Mouse (Mus musculus) forebrain, embryonic 12.5 days (tissue): ENCODE data around the gene Gm34653. TPM values are rescaled to one million over a fixed set of nuclear protein-coding genes. Genes with fewer than 3 reads are reported as not detected.
"Not testable (repeated sequence)": the region's sequence is repeated elsewhere in the genome, so short reads cannot be mapped to it uniquely, and the experiment has no call there.

ENCODE experiments used
- ATAC-seq: fragments of 200-750 bp; cut with Nextera tagmentation; 2 replicates; pipeline ENCODE4 v1.8.0; 2017; ENCODE audit warnings: moderate TSS enrichment; ENCODE audit not compliant: low FRiP score
- H3K27ac ChIP-seq: fragments of 300-500 bp; sonication (generic); 2 replicates; pipeline ENCODE4 v1.5.1; 2016; ENCODE audit warnings: mild to moderate bottlenecking
- H3K27me3 ChIP-seq: fragments of 300-500 bp; sonication (generic); 2 replicates; pipeline ENCODE4 v1.6.1; 2016; ENCODE audit warnings: mild to moderate bottlenecking
- H3K36me3 ChIP-seq: fragments of 300-500 bp; sonication (generic); replicated peaks from 2 replicates; pipeline ENCODE4 v1.6.1; 2016; ENCODE audit warnings: mild to moderate bottlenecking
- H3K4me1 ChIP-seq: fragments of 300-500 bp; sonication (generic); 2 replicates; pipeline ENCODE4 v1.6.1; 2016
- H3K4me2 ChIP-seq: fragments of 300-500 bp; sonication (generic); 2 replicates; pipeline ENCODE4 v1.6.1; 2016; ENCODE audit warnings: mild to moderate bottlenecking, moderate library complexity
- H3K4me3 ChIP-seq: fragments of 300-500 bp; sonication (generic); replicated peaks from 2 replicates; pipeline ENCODE4 v1.5.1; 2016; ENCODE audit warnings: mild to moderate bottlenecking
- H3K9ac ChIP-seq: fragments of 300-500 bp; sonication (generic); 2 replicates; pipeline ENCODE4 v1.6.1; 2016; ENCODE audit warnings: mild to moderate bottlenecking
- H3K9me3 ChIP-seq: fragments of 300-500 bp; sonication (generic); 2 replicates; pipeline ENCODE4 v1.6.1; 2016
- WGBS: fragments of 180-500 bp; shearing (Covaris S2); methylation state at CpG from one replicate; pipeline ENCODE4 v1.1.7; 2016; 5-methylcytosine and 5-hydroxymethylcytosine counted together
- polyA plus RNA-seq: library from polyadenylated mRNA; unstranded; fragments of >200 nt; fragmentation: Nextera tagmentation; extraction: Ambion mirVana; gene quantifications from 2 replicates; pipeline ENCODE4 v1.2.1, GENCODE M21; 2016

The Gm34653 gene
- polyA plus RNA-seq, 1 experiment from 2014 or later = not detected

DNA sequence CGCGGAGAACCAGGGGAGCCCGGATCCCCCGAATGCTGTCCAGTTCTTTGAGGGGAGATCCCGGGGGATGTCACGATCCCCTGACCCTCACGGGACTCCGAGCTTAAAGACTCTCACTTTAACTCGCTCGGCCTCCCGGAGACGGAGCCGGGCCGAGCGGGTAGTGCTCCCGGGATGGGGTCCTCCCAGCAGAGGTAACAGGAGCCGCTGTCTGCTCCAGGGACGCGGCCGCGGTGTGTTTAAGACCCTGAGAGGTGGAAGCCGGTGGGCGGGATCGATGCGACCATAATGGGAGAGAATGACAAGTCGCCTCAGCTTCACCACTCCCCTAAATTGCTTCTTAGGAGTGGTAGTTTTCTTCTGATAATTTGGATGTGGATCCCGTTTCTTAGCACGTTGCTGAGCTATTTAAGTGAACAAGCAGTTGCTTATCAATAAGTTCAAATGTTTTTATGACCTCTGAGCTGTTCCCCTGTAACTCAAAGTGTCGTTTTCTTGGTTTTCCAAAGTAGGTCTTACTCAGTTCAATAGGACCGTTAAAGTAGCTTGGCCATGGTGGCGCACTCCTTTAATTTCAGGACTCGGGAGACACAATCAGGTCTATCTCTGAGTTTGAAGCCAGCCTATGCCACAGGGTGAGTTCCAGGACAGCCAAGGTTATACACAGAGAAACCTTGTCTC, 30.1 kb upstream of the Gm34653 start:
- peak overlapping the region; percentile 73 for H3K9ac ChIP-seq
- H3K4me3 ChIP-seq = peak overlapping the region; percentile 69
- H3K9me3 ChIP-seq, H3K27me3 ChIP-seq: not testable (repeated sequence)
- H3K36me3 ChIP-seq = peaks cover 14% of the 10 kb centered on the region; the same call in 1 of the 2 replicates
- peak overlapping the region; percentile 75 for H3K4me2 ChIP-seq
- WGBS = under 1% methylated on average over 31 of the region's 32 CpGs
- H3K27ac ChIP-seq = peak overlapping the region; percentile 88
- peaks cover 17% of the 10 kb centered on the region for H3K4me1 ChIP-seq
- peak; percentile 67 for ATAC-seq

GRCm38 (mm10) chr2:34803746-34804145, 29.1 kb upstream of the Gm34653 start:
- no peak for ATAC-seq
- H3K4me3 ChIP-seq = peak overlapping the region; percentile 23; the same call in 1 of the 2 replicates
- no peaks in the 10 kb centered on the region for H3K27me3 ChIP-seq
- peak overlapping the region; percentile 38 for H3K9ac ChIP-seq
- WGBS = 75% methylated on average over 3 of the region's 3 CpGs
- no peak overlapping the region for H3K27ac ChIP-seq
- H3K4me2 ChIP-seq = peak overlapping the region; percentile 41
- H3K9me3 ChIP-seq = no peaks in the 10 kb centered on the region
- H3K36me3 ChIP-seq = peaks cover 22% of the 10 kb centered on the region
- H3K4me1 ChIP-seq = peaks cover 17% of the 10 kb centered on the region

DNA sequence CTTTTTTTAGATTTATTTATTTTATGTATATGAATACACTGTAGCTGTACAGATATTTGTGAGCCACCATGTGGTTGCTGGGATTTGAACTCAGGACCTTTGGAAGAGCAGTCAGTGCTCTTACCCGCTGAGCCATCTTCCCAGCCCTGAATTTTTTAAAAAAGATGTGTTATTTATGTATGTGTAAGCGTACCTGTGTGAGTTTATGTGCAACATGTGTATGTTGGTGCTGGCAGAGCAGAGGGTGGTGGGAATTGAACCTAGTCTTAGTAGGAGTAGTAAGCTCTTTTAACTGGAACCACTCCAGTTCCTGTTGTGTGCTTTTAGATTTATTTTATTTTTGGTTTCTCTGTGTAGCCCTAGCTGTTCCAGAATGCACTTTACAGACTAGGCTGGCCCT, 28.6 kb upstream of the Gm34653 start:
- H3K36me3 ChIP-seq = peaks cover 26% of the 10 kb centered on the region
- peaks cover 15% of the 10 kb centered on the region for H3K4me1 ChIP-seq
- H3K4me2 ChIP-seq = peak overlapping the region; percentile 41; the same call in 1 of the 2 replicates
- WGBS = 97% methylated on average over 2 of the region's 2 CpGs
- H3K9me3 ChIP-seq = no peaks in the 10 kb centered on the region
- no peaks in the 10 kb centered on the region for H3K27me3 ChIP-seq
- no peak overlapping the region for H3K4me3 ChIP-seq
- H3K27ac ChIP-seq = no peak overlapping the region
- ATAC-seq = no peak
- no peak overlapping the region for H3K9ac ChIP-seq

GRCm38 (mm10) chr2:34804815-34805214, 28.0 kb upstream of the Gm34653 start:
- Histone ChIP-seq H3K4me1 (peaks cover 13% of the 10 kb centered on the region), H3K4me3 (no peak overlapping the region), H3K4me2 (no peak overlapping the region), H3K9me3 (no peaks in the 10 kb centered on the region), H3K9ac (no peak overlapping the region), H3K36me3 (peaks cover 30% of the 10 kb centered on the region), H3K27ac (no peak overlapping the region), H3K27me3 (no peaks in the 10 kb centered on the region)
- ATAC-seq = no peak
- WGBS = 97% methylated on average over 1 of the region's 1 CpGs

- Histone ChIP-seq H3K27ac (no peak overlapping the region), H3K36me3 (peaks cover 36% of the 10 kb centered on the region), H3K9ac (no peak overlapping the region), H3K4me1 (peaks cover 10% of the 10 kb centered on the region), H3K4me2 (no peak overlapping the region), H3K9me3 (no peaks in the 10 kb centered on the region), H3K4me3 (no peak overlapping the region), H3K27me3 (no peaks in the 10 kb centered on the region)
- WGBS = 92% methylated on average over 10 of the region's 10 CpGs
- ATAC-seq = no peak
Observed at GRCm38 (mm10) chr2:34805364-34805950, 27.4 kb upstream of the Gm34653 start.

DNA sequence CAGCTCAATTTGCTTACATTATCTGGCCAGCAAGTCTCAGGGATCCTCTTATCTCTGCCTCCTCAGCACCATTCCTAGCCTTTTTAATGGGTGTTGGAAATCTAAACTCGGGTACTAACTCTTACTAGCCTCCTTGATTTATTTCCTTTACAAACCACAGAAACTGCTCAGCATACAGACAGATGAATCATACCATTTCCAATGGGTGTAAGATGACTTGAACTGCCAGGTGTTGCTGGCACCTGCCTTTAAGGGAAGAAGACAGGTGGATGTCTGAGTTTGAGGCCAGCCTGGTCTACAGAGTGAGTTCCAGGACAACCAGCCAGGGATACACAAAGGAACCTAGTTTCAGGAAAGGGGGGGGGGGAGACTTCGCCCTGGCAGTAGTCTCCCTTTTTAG, 24.8 kb upstream of the Gm34653 start:
- Histone ChIP-seq H3K27me3 (no peaks in the 10 kb centered on the region), H3K4me3 (no peak overlapping the region), H3K9me3 (no peaks in the 10 kb centered on the region), H3K4me1 (peaks cover 8% of the 10 kb centered on the region), H3K9ac (no peak overlapping the region), H3K36me3 (peaks cover 51% of the 10 kb centered on the region), H3K27ac (no peak overlapping the region), H3K4me2 (no peak overlapping the region)
- no peak for ATAC-seq
- 86% methylated on average over 2 of the region's 2 CpGs for WGBS

DNA sequence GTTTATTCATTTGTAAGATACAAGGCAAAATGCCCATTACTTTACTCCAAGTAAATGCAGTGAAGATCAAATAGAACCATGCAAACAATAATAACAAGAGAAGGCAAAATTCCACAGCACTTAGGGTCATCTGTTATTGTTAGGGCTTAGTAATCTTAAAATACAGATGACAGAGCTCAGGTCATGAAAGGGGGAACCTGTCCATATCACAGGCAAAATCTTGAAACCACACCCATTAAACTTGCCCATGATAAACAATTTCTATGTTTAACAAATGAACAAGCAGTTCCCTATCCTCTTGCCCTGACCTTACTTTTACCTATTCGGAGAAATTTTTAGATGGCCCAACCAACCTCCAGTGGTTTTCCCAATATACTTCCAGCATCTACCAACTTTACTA, 23.2 kb upstream of the Gm34653 start:
- Histone ChIP-seq H3K4me3 (no peak overlapping the region), H3K4me2 (no peak overlapping the region), H3K36me3 (peaks cover 63% of the 10 kb centered on the region), H3K27ac (no peak overlapping the region), H3K9ac (no peak overlapping the region), H3K9me3 (no peaks in the 10 kb centered on the region), H3K4me1 (no peaks in the 10 kb centered on the region), H3K27me3 (no peaks in the 10 kb centered on the region)
- 97% methylated on average over 1 of the region's 1 CpGs for WGBS
- ATAC-seq = no peak

DNA sequence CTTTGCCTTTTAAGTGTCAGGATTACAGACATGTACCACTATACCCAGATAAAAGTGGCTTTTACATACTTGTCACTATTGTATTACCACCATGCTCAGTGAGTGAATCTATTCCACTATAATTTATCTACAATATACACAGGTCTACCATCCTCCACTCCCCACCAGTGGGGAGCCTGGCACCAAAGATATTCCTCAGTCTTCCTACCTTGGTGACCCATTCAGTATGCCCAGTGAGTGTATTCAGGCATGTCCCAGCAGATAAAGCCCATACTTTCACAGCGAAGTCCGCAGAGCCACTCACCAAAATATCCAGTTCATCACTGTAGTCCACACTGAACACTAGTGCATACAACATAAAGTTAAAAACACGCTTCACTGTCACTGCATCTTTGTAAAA, 22.0 kb upstream of the Gm34653 start:
- H3K9ac ChIP-seq = no peak overlapping the region
- H3K4me2 ChIP-seq = no peak overlapping the region
- H3K36me3 ChIP-seq = peaks cover 69% of the 10 kb centered on the region
- no peak overlapping the region for H3K27ac ChIP-seq
- H3K9me3 ChIP-seq = no peaks in the 10 kb centered on the region
- 96% methylated on average over 3 of the region's 3 CpGs for WGBS
- H3K4me3 ChIP-seq = no peak overlapping the region
- ATAC-seq = no peak
- H3K4me1 ChIP-seq = no peaks in the 10 kb centered on the region
- no peaks in the 10 kb centered on the region for H3K27me3 ChIP-seq

DNA sequence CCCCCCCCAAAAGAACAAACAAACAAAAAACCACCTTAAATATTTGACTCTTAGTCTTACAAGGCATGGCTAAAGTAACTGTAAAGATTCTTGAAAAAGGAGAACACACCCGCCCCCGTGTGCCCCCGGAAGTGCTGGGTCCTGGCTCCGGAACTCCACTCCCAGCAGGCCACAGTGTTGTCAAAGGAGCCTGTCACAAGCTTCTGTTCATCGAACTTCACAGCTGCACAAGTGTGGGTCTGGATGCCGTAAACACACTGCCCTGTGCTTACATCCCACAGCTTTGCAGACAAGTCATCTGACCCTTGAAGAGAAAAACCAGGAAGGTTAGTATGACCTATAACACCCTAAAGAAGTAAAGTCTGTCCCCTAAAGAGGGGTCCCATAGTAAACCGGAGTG, 20.1 kb upstream of the Gm34653 start:
- WGBS = 89% methylated on average over 7 of the region's 7 CpGs
- Histone ChIP-seq H3K4me3 (no peak overlapping the region), H3K9me3 (no peaks in the 10 kb centered on the region), H3K4me2 (no peak overlapping the region), H3K27ac (no peak overlapping the region), H3K4me1 (no peaks in the 10 kb centered on the region), H3K36me3 (peaks cover 69% of the 10 kb centered on the region), H3K9ac (no peak overlapping the region), H3K27me3 (no peaks in the 10 kb centered on the region)
- ATAC-seq = no peak

GRCm38 (mm10) chr2:34815893-34816292, 16.9 kb upstream of the Gm34653 start:
- H3K4me1 ChIP-seq, ATAC-seq, H3K9ac ChIP-seq, H3K27ac ChIP-seq, H3K4me3 ChIP-seq, H3K27me3 ChIP-seq, H3K4me2 ChIP-seq, H3K9me3 ChIP-seq: not testable (repeated sequence)
- peaks cover 64% of the 10 kb centered on the region for H3K36me3 ChIP-seq
- 92% methylated on average over 2 of the region's 2 CpGs for WGBS

- H3K4me1 ChIP-seq = no peaks in the 10 kb centered on the region
- H3K9me3 ChIP-seq = no peaks in the 10 kb centered on the region
- no peak overlapping the region for H3K27ac ChIP-seq
- no peak for ATAC-seq
- no peak overlapping the region for H3K4me3 ChIP-seq
- H3K27me3 ChIP-seq = no peaks in the 10 kb centered on the region
- H3K4me2 ChIP-seq = no peak overlapping the region
- H3K9ac ChIP-seq = no peak overlapping the region
- WGBS = 90% methylated on average over 2 of the region's 2 CpGs
- peaks cover 60% of the 10 kb centered on the region for H3K36me3 ChIP-seq
Observed at GRCm38 (mm10) chr2:34818492-34818891, 14.3 kb upstream of the Gm34653 start.

- peaks cover 9% of the 10 kb centered on the region for H3K36me3 ChIP-seq
- peak within 1 kb of the TSS; percentile 70; the same call in 1 of the 2 replicates for H3K27ac ChIP-seq
- ATAC-seq = peak; percentile 98
- peak within 1 kb of the TSS; percentile 94 for H3K9ac ChIP-seq
- H3K4me3 ChIP-seq = peak within 1 kb of the TSS; percentile 97
- WGBS = under 1% methylated on average over 57 of the region's 57 CpGs
- peak within 1 kb of the TSS; percentile 72 for H3K4me2 ChIP-seq
- H3K4me1 ChIP-seq = peaks cover 19% of the 10 kb centered on the region
- 0 out of 2 replicates have a peak, but pooled peaks cover 3% of the 10 kb centered on the region for H3K27me3 ChIP-seq
- H3K9me3 ChIP-seq = no peaks in the 10 kb centered on the region
Observed at GRCm38 (mm10) chr2:34825827-34826459, 6.9 kb upstream of the Gm34653 start, which contains the start of gene Fbxw2. Gene Fbxw2 (minus strand): TSS chr2:34826311.
